Mouse (Mus musculus) mammary gland, adult 2 months (tissue): Measurements from ENCODE around the gene H2-M10.4. TPM values are rescaled to one million over a fixed set of nuclear protein-coding genes. Genes with fewer than 3 reads are reported as not detected.

Experiments used
- polyA plus RNA-seq: library from polyadenylated mRNA; depleted of rRNA; stranded (reverse); fragments of >200 nt; gene quantifications from 2 replicates; pipeline ENCODE4 v1.2.3, GENCODE M21; 2012; ENCODE audit warnings: low replicate concordance; rRNA removed

The H2-M10.4 gene
- polyA plus RNA-seq = not detected in 2 replicates

GRCm38 (mm10) chr17:36462234-36462633, at the start of gene H2-M10.4:
Gene H2-M10.4 (minus strand): TSS chr17:36462334.

Other genes starting within 250 kb of the H2-M10.4 start
- 54.3 and 107 TPM in 2 replicates for gene Rpp21, start 204.3 kb downstream of the H2-M10.4 start, polyA plus RNA-seq
- 12.0 and 17.1 TPM in 2 replicates for gene Trim39, start 190.1 kb downstream of the H2-M10.4 start, polyA plus RNA-seq
- not detected in 2 replicates for gene H2-M10.2, start 175.8 kb downstream of the H2-M10.4 start, polyA plus RNA-seq
- gene H2-M10.1, start 136.2 kb downstream of the H2-M10.4 start, polyA plus RNA-seq = not detected in 2 replicates
- gene H2-M10.3, start 93.9 kb downstream of the H2-M10.4 start, polyA plus RNA-seq = not detected in 2 replicates
- 0.11 TPM in 1 of 2 replicates, not detected in the other for gene H2-M11, start 84.7 kb upstream of the H2-M10.4 start, polyA plus RNA-seq
- gene H2-M9, start 180.3 kb upstream of the H2-M10.4 start, polyA plus RNA-seq = 0.97 and 1.9 TPM in 2 replicates
- not detected in 2 replicates for gene H2-M1, start 209.9 kb upstream of the H2-M10.4 start, polyA plus RNA-seq